Mouse (Mus musculus): ENCODE results near the gene Clasp2. TPM values are rescaled to one million over a fixed set of nuclear protein-coding genes. Genes with fewer than 3 reads are reported as not detected.

Gene Clasp2
- polyA plus RNA-seq, 1 experiment from 2014 or later, result 26.9 TPM

- in situ Hi-C loops (cut with MboI; ENCODE audit: low pct_unique_long_range_greater_than_20kb), result no loop called here
- no peak for TF ChIP-seq CTCF (IDR thresholded peaks at IDR 0.05)
- POLR2A ChIA-PET, result no interaction called here
- CTCF ChIA-PET, result no interaction called here
- DNase-seq (ENCODE audit: low read depth, low spot score), result no peak
- ATAC-seq, result no peak
- no peaks in the 10 kb centered on the region for H3K27me3 ChIP-seq
Observed at GRCm38 (mm10) chr9:113947216-113947615, 205.9 kb downstream of the Clasp2 start.

GRCm38 (mm10) chr9:113957777-113958176 lies 216.5 kb downstream of the Clasp2 start:
- DNase-seq (ENCODE audit: low read depth, low spot score), result no peak
- CTCF ChIA-PET, result no interaction called here
- TF ChIP-seq CTCF (IDR thresholded peaks at IDR 0.05), result no peak
- ATAC-seq, result no peak
- no peaks in the 10 kb centered on the region for H3K27me3 ChIP-seq
- in situ Hi-C loops (cut with MboI; ENCODE audit: low pct_unique_long_range_greater_than_20kb), result no loop called here
- POLR2A ChIA-PET, result no interaction called here

GRCm38 (mm10) chr9:113963718-113964117 lies 222.4 kb downstream of the Clasp2 start:
- POLR2A ChIA-PET, result no interaction called here
- CTCF ChIA-PET, result no interaction called here
- no peak for ATAC-seq
- DNase-seq (ENCODE audit: low read depth, low spot score), result no peak
- TF ChIP-seq CTCF (IDR thresholded peaks at IDR 0.05), result no peak
- H3K27me3 ChIP-seq, result no peaks in the 10 kb centered on the region
- in situ Hi-C loops (cut with MboI; ENCODE audit: low pct_unique_long_range_greater_than_20kb), result no loop called here

GRCm38 (mm10) chr9:113964415-113964814 lies 223.1 kb downstream of the Clasp2 start:
- in situ Hi-C loops (cut with MboI; ENCODE audit: low pct_unique_long_range_greater_than_20kb), result no loop called here
- ChIA-PET CTCF (interaction anchor here (1.7 kb wide), 1 partner anchor 11 kb away, joined by 4 read pairs; no protein-coding TSS in a partner anchor), POLR2A (interaction anchor here (1.1 kb wide), 1 partner anchor 14 kb away, joined by 3 read pairs; no protein-coding TSS in a partner anchor)
- DNase-seq (ENCODE audit: low read depth, low spot score) (no peak), ATAC-seq (no peak)
- H3K27me3 ChIP-seq, result no peaks in the 10 kb centered on the region
- no peak for TF ChIP-seq CTCF (IDR thresholded peaks at IDR 0.05)

- ATAC-seq, result no peak
- POLR2A ChIA-PET, result no interaction called here
Observed at GRCm38 (mm10) chr9:113966838-113967237, 225.6 kb downstream of the Clasp2 start.

GRCm38 (mm10) chr9:113968967-113969366 lies 227.7 kb downstream of the Clasp2 start:
- no peak for DNase-seq (ENCODE audit: low read depth, low spot score)
- TF ChIP-seq CTCF (IDR thresholded peaks at IDR 0.05), result no peak
- H3K27me3 ChIP-seq, result no peaks in the 10 kb centered on the region
- ATAC-seq, result no peak
- CTCF ChIA-PET, result interaction anchor here (2.5 kb wide), 1 partner anchor 23 kb away, joined by 6 read pairs; no protein-coding TSS in a partner anchor
- POLR2A ChIA-PET, result no interaction called here
- in situ Hi-C loops (cut with MboI; ENCODE audit: low pct_unique_long_range_greater_than_20kb), result no loop called here

More at GRCm38 (mm10) chr9:113966838-113967237, 225.6 kb downstream of the Clasp2 start:
- CTCF ChIA-PET, result interaction anchor here (1.3 to 2.5 kb wide), 4 partner anchors 8 to 26 kb away, joined by 3 to 6 read pairs (median 4); no protein-coding TSS in a partner anchor
- no peaks in the 10 kb centered on the region for H3K27me3 ChIP-seq
- TF ChIP-seq CTCF (IDR thresholded peaks at IDR 0.05), result no peak
- in situ Hi-C loops (cut with MboI; ENCODE audit: low pct_unique_long_range_greater_than_20kb), result no loop called here
- no peak for DNase-seq (ENCODE audit: low read depth, low spot score)

Other genes with a start within 250 kb of the Clasp2 start
- gene Pdcd6ip, start 33.2 kb upstream of the Clasp2 start, polyA plus RNA-seq (2021), result 186 TPM
- gene Ubp1, start 189.5 kb downstream of the Clasp2 start, polyA plus RNA-seq (2021), result 81.9 TPM